Mouse (Mus musculus) lung, postnatal 0 days (tissue): ENCODE results near the gene Olfr447. TPM values are rescaled to one million over a fixed set of nuclear protein-coding genes. Genes with fewer than 3 reads are reported as not detected.

Experiments used
- ATAC-seq: fragments of 200-750 bp; cut with Nextera tagmentation; 2 replicates; pipeline ENCODE4 v1.8.0; 2017; ENCODE audit warnings: moderate library complexity
- DNase-seq: peaks from one replicate; pipeline ENCODE4 v3.0.0-alpha.2; 2016; ENCODE audit warnings: low spot score
- H3K27ac ChIP-seq: fragments of 300-500 bp; sonication (generic); 2 replicates; pipeline ENCODE4 v1.5.1; 2014; ENCODE audit warnings: antibody characterized with exemption, mild to moderate bottlenecking, low read length, mixed read lengths
- H3K27me3 ChIP-seq: fragments of 300-500 bp; sonication (generic); replicated peaks from 2 replicates; pipeline ENCODE4 v1.6.1; 2014; ENCODE audit warnings: low read length, mixed read lengths; ENCODE audit not compliant: insufficient read depth
- H3K36me3 ChIP-seq: fragments of 300-500 bp; sonication (generic); 2 replicates; pipeline ENCODE4 v1.6.1; 2014; ENCODE audit warnings: low read length, mixed read lengths; ENCODE audit not compliant: insufficient read depth
- H3K4me1 ChIP-seq: fragments of 300-500 bp; sonication (generic); 2 replicates; pipeline ENCODE4 v1.6.1; 2014; ENCODE audit warnings: antibody characterized with exemption, low read depth, low read length, mixed read lengths; ENCODE audit not compliant: insufficient read depth
- H3K4me2 ChIP-seq: fragments of 300-500 bp; sonication (generic); replicated peaks from 2 replicates; pipeline ENCODE4 v1.6.1; 2014; ENCODE audit warnings: low read depth, mild to moderate bottlenecking, low read length, moderate library complexity, mixed read lengths
- H3K4me3 ChIP-seq: fragments of 300-500 bp; sonication (generic); 2 replicates; pipeline ENCODE4 v1.5.1; 2014; ENCODE audit warnings: low read depth, low read length
- H3K9ac ChIP-seq: fragments of 300-500 bp; sonication (generic); replicated peaks from 2 replicates; pipeline ENCODE4 v1.6.1; 2014; ENCODE audit warnings: low read depth, mild to moderate bottlenecking
- H3K9me3 ChIP-seq: fragments of 300-500 bp; sonication (generic); 2 replicates; pipeline ENCODE4 v1.6.1; 2016; ENCODE audit warnings: low read length, mixed read lengths
- CTCF ChIP-seq: IDR thresholded peaks from 2 replicates; pipeline ENCODE4 v1.5.1; 2016; ENCODE audit warnings: antibody characterized with exemption, mild to moderate bottlenecking
- EP300 ChIP-seq: IDR thresholded peaks from 2 replicates; pipeline ENCODE4 v1.6.1; 2016; ENCODE audit warnings: antibody characterized with exemption, mild to moderate bottlenecking, control low read depth
- WGBS: fragments of 180-500 bp; shearing (Covaris S2); extraction: QIAGEN DNeasy Blood & Tissue Kit; methylation state at CpG from one replicate; pipeline ENCODE4 v1.1.7; 2014; 5-methylcytosine and 5-hydroxymethylcytosine counted together
- polyA plus RNA-seq: library from polyadenylated mRNA; unstranded; fragments of >200 nt; fragmentation: Nextera tagmentation; extraction: Ambion mirVana; gene quantifications from 2 replicates; pipeline ENCODE4 v1.2.1, GENCODE M21; 2015

Gene Olfr447
- polyA plus RNA-seq, 1 experiment from 2014 or later = not detected

GRCm38 (mm10) chr6:42948767-42949166 is 40.1 kb downstream of the Olfr447 start, which contains the start of gene Olfr444:
Gene Olfr444 (plus strand): TSS chr6:42949067.
- DNase-seq (no peak), ATAC-seq (no peak)
- TF ChIP-seq EP300 (no peak), CTCF (no peak)
- 45% methylated on average over 1 of the region's 1 CpGs for WGBS
- no peak within 1 kb of the TSS for H3K9ac ChIP-seq
- H3K4me2 ChIP-seq = no peak within 1 kb of the TSS
- H3K4me3 ChIP-seq = no peak within 1 kb of the TSS
- H3K36me3 ChIP-seq = no peaks in the 10 kb centered on the region
- H3K4me1 ChIP-seq = no peaks in the 10 kb centered on the region
- H3K9me3 ChIP-seq = no peaks in the 10 kb centered on the region
- H3K27ac ChIP-seq = no peak within 1 kb of the TSS
- H3K27me3 ChIP-seq = no peaks in the 10 kb centered on the region

Other genes starting within 250 kb of the Olfr447 start
- gene Tcaf1, start 198.8 kb upstream of the Olfr447 start, polyA plus RNA-seq = 36.9 and 41.2 TPM in 2 replicates
- gene Olfr453, start 169.5 kb upstream of the Olfr447 start, polyA plus RNA-seq = not detected in 2 replicates
- not detected in 2 replicates for gene Olfr38, start 152.5 kb upstream of the Olfr447 start, polyA plus RNA-seq
- not detected in 2 replicates for gene Olfr452, start 123.8 kb upstream of the Olfr447 start, polyA plus RNA-seq
- gene Olfr450, start 96.9 kb upstream of the Olfr447 start, polyA plus RNA-seq = not detected in 2 replicates
- not detected in 2 replicates for gene Olfr449, start 74.5 kb upstream of the Olfr447 start, polyA plus RNA-seq
- gene Olfr448, start 18.4 kb upstream of the Olfr447 start, polyA plus RNA-seq = not detected in 2 replicates
- gene Olfr446, start 12.5 kb downstream of the Olfr447 start, polyA plus RNA-seq = not detected in 2 replicates
- gene Olfr444, start 40.2 kb downstream of the Olfr447 start, polyA plus RNA-seq = not detected in 2 replicates
- not detected in 2 replicates for gene Olfr441, start 197.5 kb downstream of the Olfr447 start, polyA plus RNA-seq
- not detected in 2 replicates for gene Olfr237-ps1, start 237.7 kb downstream of the Olfr447 start, polyA plus RNA-seq